Mouse (Mus musculus): Measurements from ENCODE around the gene Tmem263. TPM values are rescaled to one million over a fixed set of nuclear protein-coding genes. Genes with fewer than 3 reads are reported as not detected.

Tmem263 gene
- polyA plus RNA-seq (2015; fragmentation: Nextera tagmentation; extraction: Ambion mirVana), result 75.7 and 77.8 TPM in 2 replicates

DNA sequence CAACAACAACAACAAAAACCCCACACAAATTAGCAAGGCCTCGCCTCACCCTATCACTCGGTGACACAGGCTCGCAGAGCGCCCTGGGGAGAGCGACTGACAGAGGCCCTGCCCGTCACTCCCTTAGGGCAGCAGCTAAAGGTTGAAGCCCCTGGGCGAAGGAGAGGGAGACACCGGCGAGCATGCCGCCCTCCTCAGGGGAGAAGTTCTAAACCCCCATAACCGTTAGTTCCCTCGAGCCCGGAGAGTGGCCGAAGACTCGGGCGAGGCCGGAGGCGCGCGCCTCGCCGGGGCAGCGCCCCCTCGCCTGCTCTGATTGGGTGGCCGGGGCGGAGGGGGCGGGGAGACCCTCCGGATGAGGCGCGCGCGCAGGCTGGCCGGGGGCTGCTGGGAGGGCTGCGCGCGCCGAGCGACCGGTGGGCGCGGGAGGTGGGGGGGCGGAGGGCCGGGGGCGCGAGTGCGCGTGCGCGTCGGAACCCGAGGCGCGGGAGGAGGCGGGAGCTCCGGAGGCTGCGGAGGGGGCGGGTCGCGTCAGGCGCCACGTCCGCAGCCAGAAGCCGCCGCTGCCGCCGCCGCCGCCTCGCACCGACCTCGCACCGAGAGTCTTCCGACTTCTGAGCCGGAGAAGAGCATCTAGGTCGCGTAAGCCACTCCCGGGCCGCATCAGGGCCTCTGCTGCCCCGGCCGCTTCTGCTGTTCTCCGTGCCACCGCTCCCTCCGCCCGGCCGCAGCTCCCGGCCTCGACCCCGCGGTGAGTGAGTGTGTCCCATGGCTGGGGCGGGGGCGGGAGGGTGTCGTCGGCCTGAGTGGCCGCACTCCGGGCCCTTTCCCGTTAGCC is at the start of gene Tmem263, which contains the start of gene Fhl4:
TSS of gene Tmem263 (plus strand) at position 381 of the 838 bp plus-strand sequence.
TSS of gene Fhl4 (minus strand) at position 249 of the 838 bp plus-strand sequence.
- Histone ChIP-seq H3K4me3 (peak within 1 kb of the TSS; percentile 93), H3K4me1 (peaks cover 24% of the 10 kb centered on the region; the same call in 1 of the 2 replicates), H3K9ac (peak within 1 kb of the TSS; percentile 96), H3K36me3 (no peaks in the 10 kb centered on the region), H3K27me3 (no peaks in the 10 kb centered on the region), H3K4me2 (peak within 1 kb of the TSS; percentile 63), H3K9me3 (no peaks in the 10 kb centered on the region), H3K27ac (peak within 1 kb of the TSS; percentile 84)
- WGBS, result under 1% methylated on average over 71 of the region's 96 CpGs
- ATAC-seq (ENCODE audit: borderline replicate concordance, extremely low read depth, low FRiP score, low TSS enrichment), result peak; percentile 98

DNA sequence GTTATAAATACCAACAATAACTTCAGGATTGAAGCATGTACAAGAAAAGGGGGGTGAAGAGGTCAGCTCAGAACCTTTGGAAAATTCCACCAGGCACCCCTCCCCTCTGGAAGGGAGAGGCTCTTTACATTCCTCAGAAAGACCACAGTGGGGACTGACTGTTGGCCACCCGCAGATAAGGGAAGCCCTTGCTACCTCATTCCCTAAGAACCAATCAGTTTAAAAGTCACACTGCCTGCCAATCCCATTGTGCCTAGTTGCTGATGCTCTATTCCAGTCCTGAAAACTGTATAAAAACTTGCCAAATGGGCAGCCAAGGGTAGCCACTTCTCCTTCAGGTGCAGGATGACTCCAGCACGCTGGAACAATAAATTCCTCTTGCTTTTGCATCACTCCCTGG is 47.6 kb upstream of the Tmem263 start:
- Histone ChIP-seq H3K4me1 (no peaks in the 10 kb centered on the region), H3K27ac (no peak overlapping the region), H3K9ac (no peak overlapping the region), H3K9me3 (no peaks in the 10 kb centered on the region), H3K27me3 (no peaks in the 10 kb centered on the region), H3K36me3 (no peaks in the 10 kb centered on the region), H3K4me2 (no peak overlapping the region), H3K4me3 (no peak overlapping the region)
- ATAC-seq (ENCODE audit: borderline replicate concordance, extremely low read depth, low FRiP score, low TSS enrichment), result no peak
- WGBS, result 79% methylated on average over 2 of the region's 2 CpGs

DNA sequence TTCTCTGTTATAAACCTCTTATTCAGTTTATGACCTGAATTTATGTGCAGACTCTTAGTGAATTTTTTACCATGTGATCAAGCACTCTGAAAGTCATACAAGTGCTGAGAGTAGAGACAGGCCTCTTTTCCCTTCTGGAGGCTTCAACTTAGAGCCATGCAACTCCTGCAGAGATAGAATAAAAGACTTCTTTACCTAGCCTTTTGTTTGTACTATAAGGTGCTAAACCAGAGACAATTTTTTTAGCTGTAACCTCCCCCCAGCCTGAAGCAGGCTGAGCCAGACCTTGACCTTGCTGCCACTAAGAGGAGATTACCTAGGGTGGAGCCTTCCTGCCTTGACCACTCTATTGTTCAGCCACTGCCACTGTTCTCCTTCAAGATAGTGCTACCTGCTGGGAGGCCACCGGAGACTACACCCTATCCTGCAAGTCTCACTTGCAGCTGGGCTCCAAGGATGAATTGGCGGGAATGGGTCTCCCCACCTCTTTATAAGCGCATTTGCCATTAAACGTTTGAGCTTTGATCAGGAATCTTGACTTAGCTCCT is 30.7 kb upstream of the Tmem263 start:
- no peak overlapping the region for H3K4me2 ChIP-seq
- 54% methylated on average over 4 of the region's 4 CpGs for WGBS
- no peak for ATAC-seq (ENCODE audit: borderline replicate concordance, extremely low read depth, low FRiP score, low TSS enrichment)
- no peak overlapping the region for H3K27ac ChIP-seq
- H3K36me3 ChIP-seq, result no peaks in the 10 kb centered on the region
- no peaks in the 10 kb centered on the region for H3K27me3 ChIP-seq
- H3K4me1 ChIP-seq, result no peaks in the 10 kb centered on the region
- no peaks in the 10 kb centered on the region for H3K9me3 ChIP-seq
- H3K4me3 ChIP-seq, result no peak overlapping the region
- H3K9ac ChIP-seq, result no peak overlapping the region

DNA sequence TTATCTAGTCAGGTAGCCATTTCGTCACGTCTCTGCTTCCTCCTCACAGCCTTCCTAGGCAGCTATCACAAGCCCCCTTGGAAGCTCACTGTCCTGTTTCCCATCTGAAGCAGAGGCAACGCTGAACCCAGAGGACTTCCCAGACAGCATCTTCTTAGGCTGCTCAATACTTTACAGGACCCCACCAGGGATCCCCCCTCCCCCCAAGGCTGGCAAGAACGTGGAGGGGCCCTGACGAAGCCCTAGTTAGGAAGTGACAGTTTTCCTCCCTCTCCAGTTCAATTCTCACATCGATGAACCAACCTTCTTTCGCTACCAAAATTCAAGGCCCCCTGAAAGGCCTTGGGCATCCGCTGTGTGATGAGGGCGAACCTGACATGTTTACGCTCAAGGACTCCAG is 586 bp upstream of the Tmem263 start:
- Histone ChIP-seq H3K9ac (peak overlapping the region; percentile 96), H3K4me2 (peak overlapping the region; percentile 63), H3K4me1 (peaks cover 24% of the 10 kb centered on the region; the same call in 1 of the 2 replicates), H3K9me3 (no peaks in the 10 kb centered on the region), H3K4me3 (peak overlapping the region; percentile 93), H3K27ac (peak overlapping the region; percentile 74), H3K27me3 (no peaks in the 10 kb centered on the region), H3K36me3 (no peaks in the 10 kb centered on the region)
- no peak; the same call in 1 of the 2 replicates for ATAC-seq (ENCODE audit: borderline replicate concordance, extremely low read depth, low FRiP score, low TSS enrichment)
- WGBS, result 3% methylated on average over 10 of the region's 10 CpGs

DNA sequence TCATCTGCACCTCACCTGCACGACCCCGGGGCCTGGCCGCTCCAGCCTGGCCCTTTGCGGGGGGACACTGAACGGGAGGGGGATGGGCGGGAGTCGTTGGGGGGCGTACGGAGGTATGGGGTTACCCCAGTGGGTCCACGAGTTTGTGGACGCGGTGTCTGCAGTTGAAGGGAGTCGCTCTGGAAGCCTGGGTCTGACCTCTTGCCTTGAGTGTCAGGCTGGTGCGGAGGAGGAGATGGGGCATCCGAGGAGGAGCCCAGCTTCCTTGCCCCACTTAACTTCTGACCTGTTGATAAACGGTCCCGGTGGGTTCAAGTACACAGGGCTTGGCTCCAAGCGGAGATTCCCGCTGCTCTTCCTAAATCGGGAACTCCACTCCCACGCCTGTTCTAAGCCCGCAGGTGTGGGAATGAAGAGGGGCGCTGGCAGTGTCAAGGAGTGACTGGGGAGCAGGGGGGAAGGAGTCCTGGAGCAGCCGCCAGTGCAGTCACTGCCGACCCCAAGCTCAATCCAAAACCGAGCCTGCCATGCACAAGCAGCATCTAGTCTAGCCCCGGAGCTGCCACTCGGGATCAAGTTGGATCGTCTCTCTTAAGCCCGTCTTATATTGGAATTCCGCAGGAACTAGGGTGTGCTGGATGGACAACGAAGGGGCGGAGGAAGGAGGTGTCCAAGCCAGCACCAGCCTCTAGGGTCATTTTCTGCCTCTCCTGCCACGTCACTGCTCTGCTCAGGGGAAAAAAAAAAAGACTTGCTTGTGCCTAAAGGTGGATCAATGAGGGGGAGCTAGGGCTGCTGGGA is 858 bp downstream of the Tmem263 start:
- Histone ChIP-seq H3K27me3 (no peaks in the 10 kb centered on the region), H3K27ac (peak overlapping the region; percentile 84), H3K4me1 (peaks cover 24% of the 10 kb centered on the region; the same call in 1 of the 2 replicates), H3K36me3 (no peaks in the 10 kb centered on the region), H3K9ac (peak overlapping the region; percentile 96), H3K4me2 (peak overlapping the region; percentile 63), H3K4me3 (peak overlapping the region; percentile 93), H3K9me3 (no peaks in the 10 kb centered on the region)
- peak; percentile 15 for ATAC-seq (ENCODE audit: borderline replicate concordance, extremely low read depth, low FRiP score, low TSS enrichment)
- WGBS, result under 1% methylated on average over 34 of the region's 34 CpGs

DNA sequence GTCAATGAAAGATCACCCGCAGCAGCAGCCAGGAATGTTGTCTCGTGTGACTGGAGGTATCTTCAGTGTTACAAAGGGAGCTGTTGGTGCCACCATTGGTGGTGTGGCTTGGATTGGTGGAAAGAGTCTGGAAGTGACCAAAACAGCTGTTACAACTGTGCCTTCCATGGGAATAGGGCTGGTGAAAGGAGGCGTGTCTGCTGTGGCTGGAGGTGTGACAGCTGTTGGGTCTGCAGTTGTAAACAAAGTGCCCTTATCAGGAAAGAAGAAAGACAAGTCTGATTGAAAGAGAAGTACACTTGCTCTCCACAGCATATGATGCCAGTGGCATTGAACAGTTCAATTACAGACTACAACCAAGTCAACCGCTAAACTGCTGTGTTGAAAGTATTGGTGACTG is 12.0 kb downstream of the Tmem263 start:
- H3K27ac ChIP-seq, result no peak overlapping the region
- no peak overlapping the region for H3K4me2 ChIP-seq
- no peak overlapping the region for H3K9ac ChIP-seq
- H3K9me3 ChIP-seq, result no peaks in the 10 kb centered on the region
- no peaks in the 10 kb centered on the region for H3K27me3 ChIP-seq
- ATAC-seq (ENCODE audit: borderline replicate concordance, extremely low read depth, low FRiP score, low TSS enrichment), result no peak
- H3K4me1 ChIP-seq, result no peaks in the 10 kb centered on the region
- H3K36me3 ChIP-seq, result peaks cover 14% of the 10 kb centered on the region
- 78% methylated on average over 4 of the region's 4 CpGs for WGBS
- H3K4me3 ChIP-seq, result no peak overlapping the region

DNA sequence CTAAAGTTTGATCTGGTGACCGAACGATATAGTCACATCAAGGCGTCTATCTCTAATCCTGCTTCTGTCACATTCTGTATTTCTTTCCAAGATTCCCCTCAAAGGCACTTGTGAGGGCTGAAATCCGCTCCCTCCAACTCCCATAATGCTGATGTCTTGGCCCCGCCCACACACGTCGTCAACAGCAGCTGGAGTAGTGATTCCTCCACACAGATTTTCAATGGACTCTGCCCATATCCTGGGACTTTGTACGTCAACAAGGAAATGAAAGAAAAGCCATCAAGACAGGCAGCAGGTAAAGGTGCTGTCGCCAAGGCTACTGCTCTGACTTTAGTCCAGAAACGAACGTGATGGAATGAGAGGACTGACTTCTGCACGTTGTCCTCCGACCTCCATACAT is 22.8 kb downstream of the Tmem263 start:
- H3K4me1 ChIP-seq, result peaks cover 13% of the 10 kb centered on the region
- H3K9ac ChIP-seq, result no peak overlapping the region
- ATAC-seq (ENCODE audit: borderline replicate concordance, extremely low read depth, low FRiP score, low TSS enrichment), result no peak
- H3K9me3 ChIP-seq, result no peaks in the 10 kb centered on the region
- no peak overlapping the region for H3K4me2 ChIP-seq
- whole genome bisulfite sequencing, result 81% methylated on average over 13 of the region's 13 CpGs
- no peaks in the 10 kb centered on the region for H3K27me3 ChIP-seq
- H3K36me3 ChIP-seq, result peaks cover 13% of the 10 kb centered on the region
- no peak overlapping the region for H3K27ac ChIP-seq
- no peak overlapping the region for H3K4me3 ChIP-seq

DNA sequence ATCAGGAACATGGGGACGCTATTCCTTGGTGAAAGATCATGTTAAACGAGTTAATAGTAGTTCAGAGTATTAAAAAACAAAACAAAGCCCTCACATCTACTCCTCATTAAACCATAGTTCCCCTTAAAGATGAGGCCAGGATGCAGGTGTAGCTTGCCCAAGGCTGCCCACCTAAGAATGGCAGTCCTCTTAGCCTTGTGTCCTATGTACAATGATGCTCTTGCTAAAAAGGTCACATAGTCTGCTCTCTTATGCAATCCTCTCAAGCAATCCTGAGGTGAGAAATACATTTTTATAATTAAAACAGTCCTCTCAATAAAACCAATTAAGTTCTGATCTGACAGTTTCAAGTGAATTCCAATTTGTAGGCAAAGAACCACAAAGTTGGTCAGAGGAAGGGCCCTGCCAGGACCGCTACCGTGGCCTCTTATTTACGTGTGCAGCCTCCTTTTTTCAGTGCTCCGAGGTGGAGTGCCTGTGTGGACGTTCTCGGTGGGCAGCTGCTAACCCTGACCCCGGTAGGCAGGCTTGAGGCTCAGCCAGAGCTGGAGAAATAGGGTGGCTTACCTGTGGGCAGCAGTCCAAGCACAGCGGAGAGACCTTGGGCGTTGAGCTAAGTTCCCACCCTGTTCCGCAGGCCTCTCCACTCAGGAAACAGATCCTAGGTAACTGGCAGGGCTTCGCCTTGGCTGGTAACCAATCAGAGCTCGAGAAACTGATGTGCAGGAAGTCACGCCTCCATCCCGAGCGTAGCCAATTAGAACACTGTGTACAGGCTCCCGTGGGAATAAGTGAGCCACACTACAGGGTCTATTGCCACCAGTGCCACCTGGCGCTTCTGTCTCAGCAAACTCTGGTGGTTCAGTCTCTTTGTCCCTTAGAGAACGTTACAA is 25.2 kb downstream of the Tmem263 start, which contains the start of gene Mterf2:
TSS of gene Mterf2 (minus strand) at position 633 of the 893 bp plus-strand sequence.
- H3K9ac ChIP-seq, result peak within 1 kb of the TSS; percentile 61
- H3K4me3 ChIP-seq, result peak within 1 kb of the TSS; percentile 64
- WGBS, result 6% methylated on average over 20 of the region's 20 CpGs
- no peaks in the 10 kb centered on the region for H3K27me3 ChIP-seq
- peak; percentile 100 for ATAC-seq (ENCODE audit: borderline replicate concordance, extremely low read depth, low FRiP score, low TSS enrichment)
- H3K9me3 ChIP-seq, result no peaks in the 10 kb centered on the region
- H3K27ac ChIP-seq, result peak within 1 kb of the TSS; percentile 39; the same call in 1 of the 2 replicates
- no peaks in the 10 kb centered on the region for H3K36me3 ChIP-seq
- H3K4me1 ChIP-seq, result peaks cover 13% of the 10 kb centered on the region
- H3K4me2 ChIP-seq, result peak within 1 kb of the TSS; percentile 66

DNA sequence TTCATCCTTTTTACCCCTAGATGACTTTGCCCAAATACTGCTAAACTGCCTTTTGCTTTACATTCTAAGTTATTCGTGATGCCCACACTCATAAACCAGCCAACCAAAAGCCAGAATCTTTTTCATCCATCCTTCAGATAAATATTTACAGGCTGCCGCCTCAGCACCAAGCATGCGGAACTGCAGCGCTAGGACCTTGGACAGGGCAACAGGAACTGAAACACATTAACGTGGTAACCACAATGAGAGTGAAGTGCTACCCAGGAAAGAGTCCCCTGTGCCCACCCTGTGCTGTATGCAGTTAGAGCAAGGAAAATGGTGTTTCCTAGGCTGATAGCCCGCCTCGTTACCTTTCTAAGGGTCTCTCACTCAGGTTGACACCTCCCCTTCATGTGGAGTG is 26.0 kb downstream of the Tmem263 start:
- Histone ChIP-seq H3K9ac (0 out of 2 replicates have a peak overlapping the region, but pooled peaks have one; percentile 14), H3K27ac (no peak overlapping the region), H3K4me3 (peak overlapping the region; percentile 64), H3K4me1 (peaks cover 13% of the 10 kb centered on the region), H3K36me3 (no peaks in the 10 kb centered on the region; the same call in 1 of the 2 replicates), H3K9me3 (no peaks in the 10 kb centered on the region), H3K27me3 (no peaks in the 10 kb centered on the region), H3K4me2 (peak overlapping the region; percentile 66)
- WGBS, result 13% methylated on average over 7 of the region's 7 CpGs
- peak; percentile 24; the same call in 1 of the 2 replicates for ATAC-seq (ENCODE audit: borderline replicate concordance, extremely low read depth, low FRiP score, low TSS enrichment)

DNA sequence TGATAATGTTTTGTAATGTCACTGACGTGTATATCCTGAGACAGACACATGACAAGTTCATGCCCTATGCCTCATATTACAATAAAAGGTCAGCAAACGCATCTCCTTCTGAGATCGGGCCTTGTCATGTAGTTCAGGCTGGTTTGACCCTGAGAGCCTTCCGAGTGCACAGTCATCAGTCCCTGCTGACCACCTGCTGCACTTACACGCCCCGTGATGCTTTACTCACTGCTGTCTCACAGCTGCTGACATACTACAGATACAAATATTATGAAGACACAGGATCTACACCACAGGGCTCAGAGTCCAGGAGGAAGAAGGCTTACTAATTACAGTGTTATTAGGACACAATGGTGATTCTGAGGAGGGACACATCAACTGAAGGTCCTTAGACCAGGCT is 34.1 kb downstream of the Tmem263 start:
- H3K27ac ChIP-seq, result no peak overlapping the region
- H3K36me3 ChIP-seq, result peaks cover under 1% of the 10 kb centered on the region
- no peak for ATAC-seq (ENCODE audit: borderline replicate concordance, extremely low read depth, low FRiP score, low TSS enrichment)
- H3K4me3 ChIP-seq, result no peak overlapping the region
- H3K4me2 ChIP-seq, result no peak overlapping the region
- WGBS, result 84% methylated on average over 6 of the region's 6 CpGs
- no peaks in the 10 kb centered on the region for H3K4me1 ChIP-seq
- no peaks in the 10 kb centered on the region for H3K27me3 ChIP-seq
- H3K9me3 ChIP-seq, result no peaks in the 10 kb centered on the region
- H3K9ac ChIP-seq, result no peak overlapping the region

DNA sequence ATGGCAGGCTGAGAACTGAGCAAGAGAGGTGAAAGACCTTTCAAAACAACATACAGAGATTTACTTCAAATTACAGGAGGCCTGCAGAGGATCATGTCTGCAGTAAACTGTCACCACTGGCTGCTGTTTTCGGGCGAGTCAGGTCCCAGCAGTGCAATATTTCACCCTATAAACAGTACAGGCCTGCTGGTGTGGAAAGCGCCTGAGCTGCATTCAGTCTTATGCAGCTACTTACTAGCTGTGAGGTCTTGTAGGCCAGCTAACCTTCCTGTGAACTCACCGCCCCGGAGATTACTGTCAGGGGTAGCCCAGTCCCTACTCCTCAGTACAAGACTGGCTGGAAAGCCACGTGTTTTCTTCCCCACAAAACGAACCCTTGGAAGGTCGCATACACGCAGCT is 39.0 kb downstream of the Tmem263 start:
- Histone ChIP-seq H3K9me3 (no peaks in the 10 kb centered on the region), H3K4me2 (no peak overlapping the region), H3K27ac (no peak overlapping the region), H3K4me1 (no peaks in the 10 kb centered on the region), H3K4me3 (no peak overlapping the region), H3K9ac (no peak overlapping the region), H3K27me3 (no peaks in the 10 kb centered on the region), H3K36me3 (peaks cover 27% of the 10 kb centered on the region)
- ATAC-seq (ENCODE audit: borderline replicate concordance, extremely low read depth, low FRiP score, low TSS enrichment), result no peak
- 76% methylated on average over 9 of the region's 9 CpGs for WGBS
